Mouse (Mus musculus): ENCODE measurements around the gene Clrn2. TPM values are rescaled to one million over a fixed set of nuclear protein-coding genes. Genes with fewer than 3 reads are reported as not detected.
A peak's percentile ranks its signal among the peaks of the same experiment; 100 is the strongest.

Clrn2 gene
- polyA plus RNA-seq, 1 experiment from 2014 or later = not detected

DNA sequence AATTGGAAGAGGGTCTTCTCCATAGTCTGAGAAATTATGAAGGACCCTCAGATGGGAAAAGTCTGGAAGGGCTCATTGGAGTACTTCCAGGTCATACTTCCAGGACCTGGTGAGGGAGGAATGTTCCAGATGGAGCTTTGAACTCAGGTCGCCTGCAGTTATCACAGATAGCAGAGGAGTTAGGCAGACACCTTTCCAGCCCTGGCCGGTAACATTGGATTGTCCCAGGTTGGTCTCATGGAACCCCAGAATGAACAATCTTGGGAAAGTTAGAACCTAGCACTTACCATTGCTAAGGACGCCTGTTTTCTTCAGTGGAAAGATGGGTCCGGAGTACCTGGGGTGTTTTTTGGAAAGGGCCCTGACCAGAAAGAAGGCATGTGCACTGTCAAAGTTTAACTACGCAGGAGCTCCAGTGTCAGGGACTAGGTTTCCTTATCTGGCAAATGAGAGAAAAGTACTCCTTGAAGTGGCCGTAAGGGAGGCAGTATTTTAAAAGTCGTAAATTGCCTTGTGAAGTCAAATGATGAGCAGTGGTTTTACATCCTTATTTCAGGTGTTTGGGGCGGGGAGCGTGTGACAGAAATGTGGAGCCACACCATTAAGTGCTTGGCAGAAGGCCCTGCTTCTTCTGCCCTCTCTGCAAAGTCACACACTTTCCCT lies 40.7 kb downstream of the Clrn2 start:
- H3K27ac ChIP-seq = peak overlapping the region; percentile 83
- H3K36me3 ChIP-seq = peaks cover 31% of the 10 kb centered on the region
- peak overlapping the region; percentile 92 for H3K4me3 ChIP-seq
- H3K4me1 ChIP-seq = peaks cover 15% of the 10 kb centered on the region
- no peak for ATAC-seq (ENCODE audit: borderline replicate concordance, extremely low read depth, low FRiP score, low TSS enrichment)
- WGBS = 47% methylated on average over 9 of the region's 9 CpGs
- H3K9ac ChIP-seq = peak overlapping the region; percentile 91
- 0 out of 2 replicates have a peak, but pooled peaks cover 3% of the 10 kb centered on the region for H3K27me3 ChIP-seq
- H3K9me3 ChIP-seq = no peaks in the 10 kb centered on the region
- peak overlapping the region; percentile 76 for H3K4me2 ChIP-seq

DNA sequence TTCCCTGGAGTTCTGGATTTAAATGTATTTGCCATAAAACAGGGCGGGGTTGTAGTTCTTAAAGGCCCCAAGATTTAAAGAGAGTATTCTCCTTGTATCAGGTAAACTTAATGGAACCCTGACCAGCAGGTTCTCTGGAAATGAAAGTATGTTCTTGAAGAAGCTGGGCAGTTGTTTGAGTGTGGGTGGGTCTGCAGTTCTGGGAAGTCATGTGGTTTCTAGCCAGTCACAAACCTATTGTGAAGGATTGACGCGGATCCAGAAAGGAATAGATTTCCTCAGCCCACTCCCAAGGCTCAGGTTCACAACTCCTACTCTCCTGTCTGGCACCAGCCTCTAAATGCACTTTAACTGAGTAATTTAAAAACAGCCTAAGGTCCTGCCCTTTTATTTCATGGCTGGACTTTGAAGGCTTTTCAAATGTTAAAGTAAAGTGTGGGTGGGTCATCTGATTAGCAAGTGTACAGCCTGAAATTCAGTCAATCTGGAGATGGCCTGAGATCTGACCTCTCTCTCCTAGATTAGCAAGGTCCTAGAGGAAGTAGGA lies 42.0 kb downstream of the Clrn2 start:
- WGBS = 84% methylated on average over 3 of the region's 3 CpGs
- Histone ChIP-seq H3K9ac (no peak overlapping the region), H3K4me3 (no peak overlapping the region), H3K36me3 (peaks cover 43% of the 10 kb centered on the region), H3K27ac (no peak overlapping the region), H3K9me3 (no peaks in the 10 kb centered on the region), H3K27me3 (0 out of 2 replicates have a peak, but pooled peaks cover 3% of the 10 kb centered on the region), H3K4me1 (peaks cover 15% of the 10 kb centered on the region), H3K4me2 (peak overlapping the region; percentile 76; the same call in 1 of the 2 replicates)
- ATAC-seq (ENCODE audit: borderline replicate concordance, extremely low read depth, low FRiP score, low TSS enrichment) = no peak

DNA sequence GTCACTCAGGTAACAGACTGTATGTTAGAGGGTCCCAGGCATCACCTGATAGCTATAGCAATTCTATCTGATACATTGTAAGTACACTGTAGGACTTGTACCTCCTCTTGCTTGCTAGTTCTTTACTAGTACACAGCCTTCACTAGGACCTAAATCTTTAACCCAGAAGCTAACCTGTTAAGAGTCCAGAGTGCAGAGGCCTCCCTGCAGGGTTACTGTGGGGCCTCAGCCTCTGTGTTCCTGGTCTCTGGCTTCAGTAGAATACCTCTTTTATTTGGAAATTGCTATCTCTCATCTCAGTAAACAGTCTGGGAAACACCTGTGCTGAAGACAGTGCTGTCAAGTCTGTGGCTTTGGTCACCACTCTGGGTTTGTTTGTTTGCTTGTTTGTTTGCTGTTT lies 42.5 kb downstream of the Clrn2 start:
- Histone ChIP-seq H3K4me1 (peaks cover 15% of the 10 kb centered on the region), H3K4me3 (no peak overlapping the region), H3K27me3 (0 out of 2 replicates have a peak, but pooled peaks cover 3% of the 10 kb centered on the region), H3K9me3 (no peaks in the 10 kb centered on the region), H3K9ac (no peak overlapping the region), H3K4me2 (no peak overlapping the region), H3K27ac (no peak overlapping the region), H3K36me3 (peaks cover 47% of the 10 kb centered on the region)
- ATAC-seq (ENCODE audit: borderline replicate concordance, extremely low read depth, low FRiP score, low TSS enrichment) = no peak

DNA sequence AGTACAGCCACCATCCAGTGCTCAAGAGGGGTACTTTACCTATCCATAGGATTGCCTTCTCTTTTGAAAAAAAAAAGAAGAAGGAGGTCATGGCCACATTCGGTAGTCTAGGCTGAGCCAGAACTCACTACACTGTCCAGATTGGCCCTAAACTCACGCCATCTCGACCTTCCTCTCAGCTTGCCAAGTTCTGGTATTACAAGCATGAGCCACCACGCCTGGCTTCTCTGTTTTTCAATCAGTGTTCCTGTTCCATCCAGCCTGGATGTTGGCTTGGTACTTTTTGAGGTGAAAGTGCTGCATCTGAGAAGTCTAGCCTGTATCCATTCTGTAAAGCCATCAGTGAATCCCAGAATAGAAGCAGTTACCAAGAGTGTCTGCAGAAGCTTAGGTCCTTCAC lies 42.9 kb downstream of the Clrn2 start:
- WGBS = 86% methylated on average over 4 of the region's 4 CpGs
- Histone ChIP-seq H3K4me3 (no peak overlapping the region), H3K4me2 (no peak overlapping the region), H3K4me1 (peaks cover 15% of the 10 kb centered on the region), H3K27ac (no peak overlapping the region), H3K27me3 (no peaks in the 10 kb centered on the region), H3K36me3 (peaks cover 51% of the 10 kb centered on the region), H3K9ac (no peak overlapping the region), H3K9me3 (no peaks in the 10 kb centered on the region)
- no peak for ATAC-seq (ENCODE audit: borderline replicate concordance, extremely low read depth, low FRiP score, low TSS enrichment)

DNA sequence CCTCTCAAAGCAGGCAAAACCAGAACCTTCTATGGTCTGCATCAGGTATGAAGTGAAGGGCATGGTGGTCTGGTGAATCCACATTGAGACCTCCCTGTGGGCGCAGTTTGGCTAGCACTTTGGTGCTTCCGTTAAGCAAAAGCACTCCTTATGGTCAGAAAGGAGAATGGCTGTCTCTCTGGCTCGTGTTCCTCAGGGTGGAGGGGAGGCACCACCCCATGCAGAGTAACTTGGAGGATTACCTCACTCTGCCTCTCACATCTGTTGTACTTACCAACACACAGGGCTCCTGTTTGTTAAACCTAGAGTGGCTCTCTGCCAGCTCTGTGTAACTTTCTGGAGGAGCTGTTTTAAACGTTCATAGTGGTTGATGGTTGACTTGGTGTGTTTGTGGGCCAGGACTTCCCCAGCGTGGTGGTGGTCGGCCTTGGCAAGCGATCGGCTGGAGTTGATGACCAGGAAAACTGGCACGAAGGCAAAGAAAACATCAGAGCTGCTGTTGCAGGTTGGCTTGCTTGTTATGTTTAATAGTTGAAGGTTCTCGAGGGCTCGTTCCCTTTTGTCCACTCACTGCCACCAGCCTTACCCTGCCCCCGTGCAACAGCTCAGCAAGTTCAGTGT lies 43.5 kb downstream of the Clrn2 start:
- ATAC-seq (ENCODE audit: borderline replicate concordance, extremely low read depth, low FRiP score, low TSS enrichment) = no peak
- Histone ChIP-seq H3K27me3 (no peaks in the 10 kb centered on the region), H3K36me3 (peaks cover 56% of the 10 kb centered on the region), H3K9me3 (no peaks in the 10 kb centered on the region), H3K9ac (no peak overlapping the region), H3K27ac (no peak overlapping the region), H3K4me3 (no peak overlapping the region), H3K4me1 (peaks cover 15% of the 10 kb centered on the region), H3K4me2 (no peak overlapping the region)
- 79% methylated on average over 12 of the region's 12 CpGs for WGBS

DNA sequence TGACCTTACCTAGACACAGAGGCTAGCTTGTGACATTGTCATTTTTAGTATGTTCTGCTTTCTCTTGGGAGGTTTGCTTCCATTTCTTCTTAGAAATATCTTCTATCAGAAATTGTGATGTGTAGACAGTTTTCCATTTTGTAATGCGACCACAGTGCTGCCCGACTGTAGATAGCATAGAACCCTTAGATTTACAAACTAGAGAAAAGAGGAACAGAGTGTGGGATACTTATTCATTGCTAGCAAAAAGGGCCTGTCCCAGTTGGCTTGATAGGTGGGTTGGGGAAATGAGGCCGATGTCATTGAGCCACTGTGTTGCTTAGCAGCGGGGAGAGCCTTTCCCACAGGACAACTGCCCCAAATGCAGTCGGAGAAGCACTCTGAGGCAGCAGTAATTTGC lies 44.0 kb downstream of the Clrn2 start:
- Histone ChIP-seq H3K9ac (no peak overlapping the region), H3K27ac (no peak overlapping the region), H3K4me3 (no peak overlapping the region), H3K9me3 (no peaks in the 10 kb centered on the region), H3K27me3 (no peaks in the 10 kb centered on the region), H3K4me1 (peaks cover 15% of the 10 kb centered on the region), H3K36me3 (peaks cover 62% of the 10 kb centered on the region), H3K4me2 (no peak overlapping the region)
- ATAC-seq (ENCODE audit: borderline replicate concordance, extremely low read depth, low FRiP score, low TSS enrichment) = no peak
- WGBS = 91% methylated on average over 5 of the region's 5 CpGs

DNA sequence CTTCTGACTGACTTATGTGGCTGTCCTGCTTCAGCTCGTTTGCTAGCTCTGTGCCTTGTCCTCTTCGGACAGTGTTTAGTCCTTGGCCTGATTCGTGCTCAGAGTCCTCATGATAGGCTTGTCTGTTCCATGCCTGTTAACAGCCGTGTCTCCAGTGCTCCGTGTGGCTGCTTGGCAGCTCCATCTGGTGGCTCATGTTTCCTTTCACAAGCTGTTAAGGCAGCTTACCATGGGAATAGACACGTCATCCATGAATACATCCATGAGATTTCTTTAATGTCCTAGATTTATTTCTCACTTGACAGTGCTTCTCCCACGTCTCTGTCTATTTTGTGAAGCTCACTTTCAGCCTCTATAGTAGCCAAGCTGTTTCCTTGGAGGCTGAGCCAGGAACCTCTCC lies 56.5 kb downstream of the Clrn2 start:
- no peak overlapping the region for H3K9ac ChIP-seq
- peaks cover 73% of the 10 kb centered on the region for H3K36me3 ChIP-seq
- H3K27ac ChIP-seq = no peak overlapping the region
- H3K27me3 ChIP-seq = no peaks in the 10 kb centered on the region
- H3K9me3 ChIP-seq = no peaks in the 10 kb centered on the region
- no peak overlapping the region for H3K4me2 ChIP-seq
- no peak overlapping the region for H3K4me3 ChIP-seq
- ATAC-seq (ENCODE audit: borderline replicate concordance, extremely low read depth, low FRiP score, low TSS enrichment) = no peak
- H3K4me1 ChIP-seq = no peaks in the 10 kb centered on the region
- 73% methylated on average over 7 of the region's 7 CpGs for WGBS

DNA sequence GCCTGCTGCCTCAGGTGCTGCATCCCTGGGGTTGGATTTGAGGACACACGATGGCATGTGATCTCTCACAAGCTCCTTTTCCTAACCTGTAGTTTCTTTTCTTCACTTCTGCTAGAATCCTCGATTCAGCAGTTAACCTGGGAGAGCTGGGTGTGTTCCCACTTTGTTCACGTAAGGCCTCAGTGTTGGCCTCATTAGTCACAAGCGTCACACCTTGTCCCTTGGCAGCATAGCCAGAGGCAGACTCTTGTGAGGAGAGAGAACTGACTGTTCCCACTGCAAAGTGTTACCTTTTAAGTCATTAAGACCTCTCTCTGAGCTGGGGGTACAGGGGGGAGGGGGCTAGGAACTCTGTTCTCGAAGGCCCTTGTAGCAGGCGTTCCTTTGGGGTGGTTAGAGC lies 59.4 kb downstream of the Clrn2 start:
- Histone ChIP-seq H3K27me3 (no peaks in the 10 kb centered on the region), H3K27ac (no peak overlapping the region), H3K4me2 (no peak overlapping the region), H3K9me3 (no peaks in the 10 kb centered on the region), H3K4me3 (no peak overlapping the region), H3K4me1 (no peaks in the 10 kb centered on the region), H3K36me3 (peaks cover 52% of the 10 kb centered on the region), H3K9ac (no peak overlapping the region)
- no peak for ATAC-seq (ENCODE audit: borderline replicate concordance, extremely low read depth, low FRiP score, low TSS enrichment)
- 89% methylated on average over 6 of the region's 6 CpGs for WGBS

DNA sequence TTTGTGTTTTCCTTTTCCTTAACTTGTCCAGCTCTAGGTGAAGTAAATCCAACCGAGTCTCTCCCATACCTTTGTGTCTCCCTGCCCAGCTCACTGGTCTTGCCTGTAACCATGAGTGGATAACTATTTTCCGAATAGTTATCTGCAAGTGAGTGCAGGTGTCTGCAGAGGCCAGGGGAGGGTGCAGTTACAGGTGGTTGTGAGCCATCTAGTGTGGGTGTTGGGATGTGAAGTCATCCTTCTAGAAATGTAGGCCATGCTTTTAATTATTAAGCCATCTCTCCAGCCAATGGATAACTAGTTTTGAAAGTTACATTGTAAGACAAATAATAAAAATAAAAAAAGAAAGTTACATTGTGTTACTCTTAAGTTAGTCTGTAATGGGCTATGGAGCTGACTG lies 60.0 kb downstream of the Clrn2 start:
- ATAC-seq (ENCODE audit: borderline replicate concordance, extremely low read depth, low FRiP score, low TSS enrichment) = no peak
- Histone ChIP-seq H3K27ac (no peak overlapping the region), H3K9me3 (no peaks in the 10 kb centered on the region), H3K27me3 (no peaks in the 10 kb centered on the region), H3K36me3 (peaks cover 51% of the 10 kb centered on the region), H3K4me3 (no peak overlapping the region), H3K4me1 (no peaks in the 10 kb centered on the region), H3K9ac (no peak overlapping the region), H3K4me2 (no peak overlapping the region)
- WGBS = 82% methylated on average over 2 of the region's 2 CpGs

Other genes with a start within 250 kb of the Clrn2 start
- gene Qdpr, start 3.5 kb upstream of the Clrn2 start, polyA plus RNA-seq (2015; fragmentation: Nextera tagmentation; extraction: Ambion mirVana) = 136 TPM in 2 replicates
- gene Lap3, start 39.6 kb downstream of the Clrn2 start, polyA plus RNA-seq (2015; fragmentation: Nextera tagmentation; extraction: Ambion mirVana) = 94.9 and 100 TPM in 2 replicates
- 226 and 241 TPM in 2 replicates for gene Med28, start 66.5 kb downstream of the Clrn2 start, polyA plus RNA-seq (2015; fragmentation: Nextera tagmentation; extraction: Ambion mirVana)
- gene Fam184b, start 185.9 kb downstream of the Clrn2 start, polyA plus RNA-seq (2015; fragmentation: Nextera tagmentation; extraction: Ambion mirVana) = 0.25 and 0.30 TPM in 2 replicates
- 67.5 and 71.1 TPM in 2 replicates for gene Ncapg, start 216.2 kb downstream of the Clrn2 start, polyA plus RNA-seq (2015; fragmentation: Nextera tagmentation; extraction: Ambion mirVana)

All from lung, embryonic 15.5 days (tissue).